Mouse (Mus musculus) thymus, postnatal 10 days (tissue): ENCODE measurements around the gene Gm10260.

ENCODE experiments used
- DNase-seq, 2 experiments: peaks; one replicate each; pipeline ENCODE4 v3.0.0; 2021; ENCODE audit warnings: low spot score in 2 of 2

Gm10260 gene

DNA sequence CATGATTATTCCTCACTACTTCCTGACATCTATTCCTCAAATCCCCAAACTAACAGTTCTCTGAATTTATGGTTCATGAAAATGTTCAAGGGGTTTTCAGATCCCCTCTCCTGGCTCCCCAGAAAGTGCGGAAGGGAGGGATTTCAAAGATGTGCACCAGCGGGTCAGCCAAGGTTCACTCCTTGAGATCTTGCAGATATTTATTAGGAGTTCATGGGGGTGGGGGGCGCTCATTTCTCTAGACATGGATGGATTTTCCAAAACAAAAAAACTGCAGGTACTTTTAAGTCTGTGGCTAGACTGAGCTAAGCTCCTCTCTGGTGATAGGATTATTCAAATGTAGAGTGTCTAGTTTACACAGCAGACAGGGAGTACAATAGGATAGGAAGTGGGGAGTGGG is 8.4 kb upstream of the Gm10260 start:
- DNase-seq = no peak

DNA sequence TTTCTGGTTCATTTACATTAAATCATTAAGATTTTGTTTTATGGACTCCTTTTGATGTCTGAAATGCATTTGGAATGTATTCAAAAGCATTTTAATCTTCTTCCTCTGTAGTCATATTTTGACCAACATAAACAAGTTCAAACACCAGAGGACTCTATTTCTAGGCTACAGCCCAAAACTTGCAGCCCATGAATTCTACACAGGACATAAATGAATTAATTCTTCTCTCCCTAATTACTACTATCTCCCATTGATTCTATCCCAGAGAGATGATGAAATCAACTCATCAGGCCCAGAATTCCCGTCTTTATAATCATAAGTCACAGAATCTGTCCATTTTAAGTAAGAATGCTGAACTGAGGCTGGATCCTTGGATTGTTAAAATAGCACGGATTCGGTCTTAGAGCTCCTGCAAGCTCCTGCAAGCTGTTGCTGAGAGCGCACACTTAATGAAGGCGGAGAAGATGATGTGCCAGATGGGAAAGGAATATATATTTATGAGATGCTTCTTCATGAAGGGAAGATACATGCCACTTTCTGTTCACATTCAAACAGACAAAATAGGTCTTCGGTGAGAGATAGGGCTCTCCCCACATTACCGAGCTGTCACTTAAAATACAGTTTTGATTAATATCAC is 7.7 kb upstream of the Gm10260 start:
- DNase-seq = no peak

DNA sequence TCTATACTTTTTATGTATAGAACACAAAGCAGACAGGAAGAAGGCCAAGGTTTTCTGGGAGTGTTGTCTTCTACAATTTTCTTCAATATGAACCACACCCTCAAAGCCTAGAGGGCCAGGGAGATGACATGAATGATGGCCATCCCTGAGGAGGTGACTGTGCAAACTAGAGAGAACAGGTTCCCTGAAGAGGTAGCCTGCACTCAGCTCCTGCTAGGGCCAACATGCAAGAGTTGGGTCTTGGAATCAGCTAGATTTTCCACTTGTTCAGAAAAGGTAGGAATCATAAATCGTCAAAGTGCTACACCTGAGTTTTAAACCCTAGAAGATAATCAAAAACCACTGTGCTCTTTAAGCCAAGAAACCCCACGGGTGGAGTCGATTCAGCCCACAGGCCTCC is 6.2 kb upstream of the Gm10260 start:
- no peak for DNase-seq

DNA sequence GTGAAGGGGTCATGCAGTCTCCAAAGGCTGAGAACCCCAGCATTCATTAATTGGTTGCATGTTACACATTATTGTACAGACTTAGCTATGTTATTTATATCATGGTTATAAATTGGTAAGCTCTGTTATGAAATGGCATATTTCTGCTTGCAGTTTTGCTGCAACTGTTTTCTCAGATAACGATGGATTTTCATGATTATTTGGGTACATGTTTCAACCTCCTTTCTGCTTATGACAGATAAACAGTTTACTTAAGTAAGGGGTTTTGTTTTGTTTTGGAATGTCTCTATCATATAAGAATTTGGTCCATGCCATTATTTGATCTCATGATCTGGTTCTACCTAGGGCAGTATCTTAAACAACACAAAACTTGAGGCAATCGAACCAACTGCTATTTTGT is 5.5 kb upstream of the Gm10260 start:
- DNase-seq = no peak

DNA sequence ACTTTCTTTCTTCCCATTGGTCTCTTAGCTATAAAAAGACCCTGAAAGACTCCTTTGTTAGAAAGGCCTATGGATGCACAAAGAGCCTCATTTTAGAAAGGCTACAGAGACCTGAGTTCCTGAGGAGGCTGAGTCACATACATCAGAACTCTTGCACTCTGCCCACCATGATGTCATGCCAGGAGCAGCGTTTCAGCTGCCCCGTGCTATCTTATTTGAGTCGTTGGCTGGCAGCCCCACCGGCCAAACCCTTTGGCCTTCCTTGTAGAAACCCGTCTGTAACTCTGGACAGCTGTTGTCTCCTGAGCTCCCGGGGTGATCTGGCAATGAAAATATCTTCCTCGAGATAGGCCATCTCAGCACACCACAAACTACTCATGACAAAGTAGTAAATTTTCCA is 3.6 kb upstream of the Gm10260 start:
- DNase-seq = no peak

DNA sequence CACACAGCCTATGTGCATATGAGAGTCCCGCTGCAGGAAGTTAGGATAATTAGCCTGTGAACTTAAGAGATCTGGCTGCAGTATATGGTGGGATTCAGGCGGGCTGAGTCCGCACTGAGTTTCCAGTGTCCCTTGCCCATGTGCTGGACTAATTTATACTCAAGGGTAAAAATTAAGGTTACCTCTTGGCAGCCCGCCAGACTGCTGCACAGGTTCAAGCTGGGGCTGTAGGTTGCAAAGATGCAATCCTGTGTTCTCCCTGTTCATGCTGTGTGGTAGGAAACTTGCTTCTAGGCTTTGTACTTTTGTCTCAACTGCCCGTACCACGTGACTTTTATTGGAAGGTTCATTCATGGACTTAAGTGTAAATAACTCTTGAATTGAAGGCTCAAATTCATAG is 3.0 kb upstream of the Gm10260 start:
- no peak for DNase-seq

DNA sequence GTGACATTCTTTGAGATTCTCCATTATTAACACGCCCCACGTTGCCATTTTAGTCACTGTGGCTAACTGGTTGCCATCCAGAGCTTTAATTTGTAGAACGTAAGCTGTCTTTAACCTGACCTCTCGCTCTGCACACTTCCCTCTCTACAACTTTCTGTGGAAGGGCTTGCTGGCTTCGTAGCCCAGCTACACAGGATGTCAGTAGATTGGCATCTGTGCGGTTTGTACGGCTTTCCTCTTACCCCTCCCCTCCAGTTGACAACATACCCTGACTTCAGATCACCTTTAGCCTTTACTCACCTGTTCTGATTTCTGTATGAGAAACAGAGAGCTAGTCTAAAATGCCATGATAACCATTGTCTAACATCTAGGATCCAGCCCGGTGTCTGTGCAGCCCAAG is 1.7 kb upstream of the Gm10260 start:
- peak; percentile 9 to 16 for DNase-seq

DNA sequence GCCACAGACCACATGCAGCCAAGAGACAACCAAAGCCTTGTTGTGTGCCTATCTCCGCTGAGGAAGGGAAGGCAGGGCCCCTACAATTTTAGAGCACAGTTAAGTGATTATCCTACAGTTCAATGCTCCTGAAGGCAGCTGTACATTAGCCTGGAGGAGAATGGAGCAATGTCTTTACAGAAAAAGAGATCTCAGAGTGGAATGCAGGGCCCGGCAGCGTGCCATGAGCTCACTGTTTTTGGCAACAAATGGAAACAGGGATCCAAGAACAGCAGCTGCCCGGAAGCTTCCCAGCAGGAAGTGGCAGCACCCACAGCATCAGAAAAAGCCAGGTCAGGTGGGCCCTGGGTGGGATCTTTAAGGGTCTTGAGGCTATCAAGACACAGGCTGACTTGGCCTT is 3.4 kb downstream of the Gm10260 start:
- DNase-seq = no peak

DNA sequence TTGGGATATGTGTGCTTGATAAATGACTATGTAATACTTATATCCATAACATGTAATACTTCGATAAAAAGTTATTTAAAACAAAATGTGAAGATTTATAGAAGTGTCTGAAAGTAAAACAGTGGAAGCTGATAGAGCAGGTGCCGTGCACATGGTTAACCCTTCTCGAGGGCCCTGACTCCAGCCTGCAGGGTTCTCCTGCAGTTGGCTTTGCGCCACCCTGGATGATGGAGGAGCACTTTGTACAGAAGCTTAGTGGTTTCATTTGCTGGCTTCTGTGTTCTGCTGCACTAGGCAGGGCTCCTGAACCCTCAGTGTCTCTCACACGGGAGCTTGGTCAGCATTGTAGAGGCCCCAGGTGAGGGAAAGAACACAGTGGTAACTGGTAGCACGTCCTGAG is 4.3 kb downstream of the Gm10260 start:
- no peak for DNase-seq

DNA sequence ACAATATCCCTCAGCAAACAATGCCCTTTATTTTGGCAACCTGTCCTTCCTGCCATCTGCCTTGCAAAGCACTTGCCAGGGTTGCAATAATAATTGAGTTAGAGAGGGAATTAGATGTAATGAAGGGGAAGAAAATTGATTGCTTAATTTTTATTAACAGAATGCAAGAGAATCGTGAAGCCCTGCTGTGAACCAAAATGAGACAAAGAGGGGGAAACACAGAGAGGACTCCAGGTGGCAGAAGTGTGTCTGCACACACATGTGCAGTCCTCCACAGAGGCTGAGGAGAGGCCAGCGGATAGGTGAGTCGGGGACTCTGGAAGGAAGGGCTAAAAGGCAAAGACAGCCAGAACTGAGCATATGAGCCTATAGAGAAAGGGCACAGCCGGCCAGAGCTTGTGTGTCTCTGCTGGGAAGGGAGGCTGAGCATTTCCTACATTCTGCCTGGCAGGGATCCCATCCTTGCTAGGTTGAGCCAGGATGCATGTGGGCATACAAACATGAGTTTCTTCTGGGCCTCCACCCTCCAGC is 9.5 kb downstream of the Gm10260 start:
- DNase-seq = no peak

DNA sequence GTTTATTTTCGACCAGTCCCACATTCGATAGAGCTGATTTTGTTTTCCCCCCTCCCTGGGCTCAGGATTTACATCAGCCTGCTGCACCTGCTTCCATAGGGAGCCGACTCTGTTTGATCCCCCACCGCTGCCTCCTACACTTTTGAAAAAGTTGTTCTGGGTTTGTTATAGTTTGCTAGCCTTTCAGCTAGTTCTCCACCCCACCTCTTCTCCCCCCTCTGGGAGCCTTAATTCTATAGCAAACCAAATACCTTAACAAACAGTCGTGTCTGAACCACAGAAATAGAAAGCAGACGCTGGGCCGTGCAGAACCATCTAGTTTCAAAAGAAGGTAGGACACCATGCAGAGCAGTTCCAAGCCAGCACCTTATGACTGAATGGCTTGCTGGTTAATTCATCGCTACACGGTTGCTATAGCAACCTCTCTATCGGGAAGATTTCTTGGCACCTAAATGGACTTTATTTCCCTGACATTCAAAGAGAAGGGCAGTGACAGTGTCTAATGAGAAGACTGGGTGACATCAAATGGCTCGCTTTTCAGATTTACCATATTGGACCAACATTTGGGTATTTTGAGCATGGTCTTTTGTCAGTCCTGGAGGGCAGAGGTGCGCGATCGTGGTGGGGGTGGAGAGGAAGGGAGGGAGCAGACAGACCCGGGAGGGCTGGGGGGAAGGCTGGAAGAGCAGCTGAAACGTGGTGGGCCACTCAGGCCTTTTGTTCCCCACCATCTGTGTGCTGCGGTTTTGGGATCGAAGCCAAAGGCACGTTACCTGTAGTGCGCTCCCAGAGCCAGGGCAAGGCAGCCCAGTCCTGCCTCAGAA is 13.2 kb downstream of the Gm10260 start:
- DNase-seq = no peak

DNA sequence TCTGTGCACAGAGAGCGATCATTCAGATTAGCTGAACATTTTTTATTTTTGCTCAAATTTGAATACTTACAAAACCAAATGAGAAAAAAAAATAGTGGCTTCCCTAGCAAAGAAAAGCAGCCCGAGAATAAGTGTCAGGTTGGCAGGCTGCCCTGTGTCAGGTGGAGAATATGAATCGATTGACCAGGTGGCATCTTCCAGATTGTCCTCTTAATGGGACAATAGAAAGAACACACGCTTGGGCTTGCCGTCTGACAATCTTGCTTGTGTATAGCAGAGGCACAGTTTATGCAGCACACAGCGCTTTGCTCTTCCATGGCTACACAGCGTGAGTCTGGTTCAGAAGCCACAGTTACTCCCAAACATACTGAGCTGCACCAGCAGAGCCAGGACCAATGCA is 15.8 kb downstream of the Gm10260 start:
- DNase-seq = no peak

DNA sequence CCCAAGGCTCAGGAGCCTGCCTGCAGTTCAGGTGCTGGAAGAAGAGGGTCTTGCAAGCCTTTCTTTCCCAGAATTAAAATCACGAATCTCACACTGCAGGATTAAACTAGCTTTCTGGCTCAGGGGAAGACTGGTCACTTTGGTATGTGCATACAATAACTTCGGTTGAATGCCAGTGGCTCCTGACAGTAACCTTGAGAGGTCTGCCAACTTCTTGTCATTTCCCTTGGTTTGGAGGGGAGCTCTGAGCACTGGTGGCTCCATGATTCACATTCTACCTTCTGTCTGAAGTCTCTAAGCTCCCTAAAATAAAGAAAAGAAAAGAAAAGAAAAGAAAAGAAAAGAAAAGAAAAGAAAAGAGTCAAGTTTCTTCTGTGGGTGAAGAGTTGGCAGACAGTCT is 16.4 kb downstream of the Gm10260 start:
- no peak for DNase-seq

DNA sequence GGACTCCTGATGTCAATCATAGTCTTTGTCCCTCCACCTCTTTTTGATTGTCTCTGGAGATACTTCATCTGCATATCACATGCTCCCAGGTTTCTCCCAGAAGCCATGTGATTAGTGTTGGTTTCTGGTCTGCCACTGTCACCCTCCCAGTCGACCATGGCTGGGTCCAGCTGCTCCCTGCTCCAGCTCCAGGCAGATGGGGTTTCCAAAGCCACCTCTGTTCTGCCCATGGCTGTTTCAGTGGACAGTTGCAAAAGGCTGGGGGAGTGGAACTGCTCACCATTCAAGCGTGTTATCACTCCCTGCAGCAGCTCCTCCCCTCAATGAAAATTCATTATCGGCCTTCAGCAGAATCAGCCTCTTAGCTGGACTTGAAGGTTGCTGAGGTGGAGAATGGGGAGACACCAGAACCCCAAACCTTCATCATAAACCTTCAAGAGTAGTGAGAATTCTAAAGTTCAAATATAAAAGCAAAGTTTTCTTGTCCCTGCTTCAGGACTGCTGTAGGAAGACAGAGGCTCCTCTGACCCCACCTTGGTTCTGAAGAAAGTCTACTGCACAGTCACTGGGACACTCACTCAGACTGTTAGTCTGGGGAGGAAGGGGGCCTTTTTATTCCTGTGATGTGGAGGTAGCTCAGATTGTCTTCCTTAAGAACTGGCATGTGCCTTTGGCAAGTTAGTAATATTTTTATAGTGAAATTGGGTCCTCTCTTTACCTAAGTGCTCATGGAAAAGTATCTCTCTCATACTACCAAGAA is 17.0 kb downstream of the Gm10260 start:
- no peak for DNase-seq

DNA sequence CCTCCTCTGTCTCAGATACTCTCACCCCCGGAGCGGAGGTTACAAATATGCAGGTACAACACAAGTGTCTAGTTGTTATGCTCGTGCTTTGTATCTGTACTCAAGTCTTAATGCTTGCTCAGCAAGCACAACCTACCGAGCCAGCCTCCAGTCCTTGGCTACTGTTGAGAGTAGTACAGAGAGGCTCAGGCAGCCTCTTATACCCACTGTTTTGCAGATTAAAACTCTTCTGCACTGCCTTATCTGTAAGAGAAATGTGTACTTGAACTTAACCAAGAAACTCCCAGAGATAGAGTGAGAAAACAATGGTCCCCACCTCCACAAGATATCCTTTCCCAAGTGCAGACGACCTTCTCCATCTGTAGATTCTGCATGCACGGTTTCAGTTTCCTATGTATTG is 24.5 kb downstream of the Gm10260 start:
- no peak for DNase-seq

DNA sequence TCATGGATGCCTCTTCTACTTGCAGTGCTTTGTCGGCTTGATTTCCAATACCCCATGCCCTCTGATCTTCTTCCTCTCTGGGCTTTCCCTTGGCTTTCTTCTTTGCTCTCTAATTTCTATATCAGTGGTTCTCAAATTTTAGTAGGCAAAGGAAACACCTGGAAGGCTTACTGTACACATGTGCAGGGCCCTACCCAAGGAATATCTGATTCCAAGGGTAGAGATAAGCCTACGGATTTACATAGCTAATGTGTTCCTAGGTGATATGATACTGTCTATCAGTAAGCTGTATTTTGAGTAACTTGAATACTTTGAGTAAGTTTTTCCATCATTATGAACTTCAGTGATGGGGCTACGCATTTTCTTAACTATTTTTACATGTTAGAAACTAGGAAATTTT is 25.7 kb downstream of the Gm10260 start:
- DNase-seq = no peak

DNA sequence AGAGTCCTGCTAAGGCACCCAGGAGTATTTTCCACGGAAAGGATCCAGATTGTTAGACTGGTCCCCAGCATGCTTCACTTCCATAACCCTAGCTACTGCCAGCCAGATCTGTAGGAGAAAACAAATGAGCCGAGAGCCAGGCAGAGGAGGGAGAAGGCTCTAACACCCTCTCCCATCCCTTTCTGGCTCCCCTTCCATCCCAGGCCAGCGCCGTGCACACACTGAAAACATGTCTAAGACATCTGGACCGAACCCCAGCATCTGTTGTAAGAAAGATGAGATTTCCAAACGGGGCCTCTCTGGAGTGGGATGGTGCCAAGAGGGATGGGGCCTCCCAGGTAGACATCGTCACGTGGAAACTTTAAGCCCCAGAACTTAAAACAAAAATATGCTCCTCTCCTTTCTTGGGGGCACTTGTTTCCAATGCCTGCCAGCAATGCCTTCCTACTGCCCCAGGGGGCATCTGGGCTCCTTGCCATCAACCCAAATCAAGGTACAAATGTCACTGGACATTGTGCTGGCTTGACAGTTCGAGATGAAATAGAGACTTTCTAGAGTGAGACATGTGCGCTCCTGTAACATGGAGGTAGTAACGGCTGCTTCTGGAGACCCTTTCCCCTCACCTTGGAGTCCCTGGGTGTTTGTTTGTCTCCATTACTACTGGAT is 35.1 kb downstream of the Gm10260 start:
- no peak for DNase-seq

DNA sequence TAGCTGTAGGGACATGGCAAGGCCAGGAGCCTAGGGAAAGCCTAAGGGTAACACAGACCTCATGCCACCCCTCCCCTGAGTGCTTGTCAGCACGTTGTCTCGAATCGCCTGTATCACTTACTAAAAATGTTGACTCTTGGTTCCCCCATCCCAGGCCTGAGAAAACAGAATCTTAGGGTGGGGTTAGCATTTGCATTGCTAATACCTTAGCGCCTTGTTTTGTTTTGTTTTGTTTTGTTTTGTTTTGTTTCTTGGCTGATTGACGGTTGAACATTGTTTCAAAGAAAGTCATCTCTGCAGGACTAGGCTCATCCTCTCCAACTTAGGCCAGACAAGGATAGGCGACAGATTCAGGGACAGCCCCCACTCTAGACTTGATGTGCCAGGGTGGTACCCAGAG is 35.9 kb downstream of the Gm10260 start:
- DNase-seq = no peak

DNA sequence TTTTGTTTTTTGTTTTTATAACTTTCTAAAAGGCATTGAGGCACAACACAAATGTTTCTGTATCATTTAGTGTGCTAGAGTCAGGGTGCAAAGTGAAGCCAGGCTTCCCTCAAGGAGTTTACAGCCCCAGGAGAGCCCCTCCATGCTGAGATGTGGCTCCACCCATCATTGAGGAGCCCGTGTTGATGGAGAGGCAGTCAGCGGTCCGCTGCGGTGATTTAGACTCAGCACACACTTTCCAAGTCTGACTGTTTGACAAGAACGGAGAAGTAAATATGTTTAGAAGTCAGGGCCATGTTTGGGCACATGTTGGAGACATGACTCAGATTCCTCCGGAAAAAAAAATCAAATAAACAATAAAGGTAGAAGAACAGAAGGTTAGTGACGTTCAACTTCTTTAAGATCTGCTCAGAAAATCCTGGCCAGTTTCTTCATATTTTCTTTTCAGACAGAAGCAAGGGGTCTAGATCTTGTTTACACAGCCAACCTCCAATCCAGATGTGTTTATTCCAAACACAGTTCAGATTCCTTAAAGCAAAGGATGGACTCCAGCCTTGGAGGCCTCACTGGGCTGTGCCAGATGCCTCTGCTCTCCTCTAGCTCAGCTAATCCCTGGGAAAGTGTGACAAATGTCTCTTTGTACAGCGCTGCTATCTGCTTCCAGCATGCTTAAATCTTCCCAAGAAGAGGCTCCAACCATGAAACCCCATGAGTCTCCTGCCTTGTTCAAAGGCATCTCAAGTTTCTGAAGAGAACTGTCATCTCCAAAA is 47.7 kb downstream of the Gm10260 start:
- DNase-seq = no peak

DNA sequence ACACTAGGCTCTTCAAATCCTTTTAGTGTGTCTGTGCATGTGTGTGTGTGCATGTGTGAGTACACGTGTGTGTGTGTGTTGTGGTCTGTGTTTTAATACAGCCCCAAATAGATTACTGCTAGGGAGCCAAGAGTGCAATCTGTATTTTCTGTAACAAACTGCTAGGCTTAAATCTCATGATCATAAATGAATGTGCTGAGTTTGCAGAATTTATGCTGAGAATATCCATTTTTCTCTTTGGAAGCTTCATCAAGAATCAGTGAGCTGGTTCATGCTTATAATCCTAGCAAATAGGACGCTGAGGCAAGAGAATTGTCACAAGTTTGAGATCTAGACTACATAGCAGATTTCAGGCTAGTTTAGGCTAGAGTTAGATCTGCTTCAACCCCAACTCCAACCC is 48.9 kb downstream of the Gm10260 start:
- no peak for DNase-seq
